Mouse (Mus musculus) small intestine, adult 2 months (tissue): ENCODE results near the gene Hfe2. TPM values are rescaled to one million over a fixed set of nuclear protein-coding genes. Genes with fewer than 3 reads are reported as not detected.

Experiments
- H3K27ac ChIP-seq: fragments of 200-500 bp; 2 replicates; pipeline ENCODE4 v1.5.1; 2012; ENCODE audit warnings: low read depth, low read length, control low read depth, inconsistent platforms; ENCODE audit not compliant: insufficient read depth
- H3K27me3 ChIP-seq: fragments of 200-500 bp; 2 replicates; pipeline ENCODE4 v1.6.1; 2012; ENCODE audit warnings: mild to moderate bottlenecking, moderate library complexity, low read length, inconsistent platforms; ENCODE audit not compliant: control insufficient read depth, insufficient read depth
- H3K36me3 ChIP-seq: fragments of 200-500 bp; 2 replicates; pipeline ENCODE4 v1.6.1; 2012; ENCODE audit warnings: mild to moderate bottlenecking, low read length, control low read depth, inconsistent platforms; ENCODE audit not compliant: control insufficient read depth, insufficient read depth
- H3K4me1 ChIP-seq: fragments of 200-500 bp; 2 replicates; pipeline ENCODE4 v1.6.1; 2012; ENCODE audit warnings: low read length, inconsistent platforms, mixed read lengths; ENCODE audit not compliant: control insufficient read depth, insufficient read depth, insufficient read length
- H3K4me3 ChIP-seq: fragments of 200-500 bp; 2 replicates; pipeline ENCODE4 v1.5.1; 2012; ENCODE audit warnings: low read depth, mild to moderate bottlenecking, control low read depth, inconsistent platforms, low read length, moderate library complexity
- CTCF ChIP-seq: fragments of 200-500 bp; IDR thresholded peaks from 2 replicates; pipeline ENCODE4 v1.5.1; 2012; ENCODE audit warnings: low read depth, mild to moderate bottlenecking, control low read depth, inconsistent platforms, low read length, moderate library complexity, mixed read lengths; ENCODE audit not compliant: insufficient replicate concordance, insufficient read length; ENCODE audit errors: extremely low read depth
- POLR2A ChIP-seq: fragments of 200-500 bp; IDR thresholded peaks from 2 replicates; pipeline ENCODE4 v1.6.1; 2012; ENCODE audit warnings: low read depth, mild to moderate bottlenecking, control low read depth, inconsistent platforms, low read length, moderate library complexity
- WGBS: fragments of 180-500 bp; shearing (Covaris S2); methylation state at CpG from one replicate; pipeline ENCODE4 v1.1.7; 2018; 5-methylcytosine and 5-hydroxymethylcytosine counted together
- polyA plus RNA-seq: library from polyadenylated mRNA; depleted of rRNA; stranded (reverse); fragments of >200 nt; gene quantifications from 2 replicates; pipeline ENCODE4 v1.2.3, GENCODE M21; 2012

The Hfe2 gene
- polyA plus RNA-seq, 1 experiment = not detected

DNA sequence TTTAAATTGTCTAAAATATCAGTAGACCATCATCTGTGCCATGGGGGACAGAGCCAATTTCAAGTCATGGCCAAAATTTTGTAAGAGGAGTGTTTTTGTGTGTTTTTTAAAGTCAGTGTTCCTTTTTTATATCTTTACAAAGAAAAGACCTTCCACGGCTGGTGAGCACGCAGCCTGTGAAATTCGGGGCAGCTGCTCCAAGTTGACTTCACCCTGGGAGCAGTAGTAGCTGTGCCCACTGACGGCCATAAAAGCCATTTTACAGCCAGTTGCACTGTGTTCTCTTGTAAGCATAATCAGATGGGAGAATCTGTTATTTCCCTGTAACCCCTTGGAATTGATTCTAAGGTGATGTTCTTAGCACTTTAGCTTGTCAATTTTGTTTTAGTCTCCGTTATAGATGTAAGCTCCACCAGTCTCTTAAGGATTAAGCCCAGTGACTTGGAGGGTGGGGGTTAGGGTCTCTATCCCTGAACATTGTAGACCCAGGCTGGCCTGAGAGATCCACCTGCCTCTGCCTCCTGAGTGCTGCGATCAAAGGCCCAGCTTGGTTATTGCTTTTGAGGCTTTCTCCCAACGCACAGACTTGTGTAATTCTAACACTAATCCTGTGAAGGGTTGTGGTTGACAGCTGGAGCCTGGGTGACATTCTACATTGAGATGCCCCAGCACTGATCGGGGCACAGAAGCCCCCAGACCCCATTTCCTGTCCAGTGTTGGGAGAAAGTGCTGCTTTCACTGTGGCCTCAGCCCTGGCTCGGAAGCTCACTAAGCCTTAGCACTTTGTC is 36.1 kb downstream of the Hfe2 start:
- TF ChIP-seq CTCF (peak; percentile 24; the same call in 1 of the 2 replicates), POLR2A (peak; percentile 28; the same call in 1 of the 2 replicates)
- Histone ChIP-seq H3K4me3 (peak overlapping the region; percentile 81), H3K27me3 (no peaks in the 10 kb centered on the region), H3K27ac (peak overlapping the region; percentile 75), H3K36me3 (peaks cover 32% of the 10 kb centered on the region), H3K4me1 (peaks cover 12% of the 10 kb centered on the region; the same call in 1 of the 2 replicates)
- 4% methylated on average over 9 of the region's 9 CpGs for WGBS

DNA sequence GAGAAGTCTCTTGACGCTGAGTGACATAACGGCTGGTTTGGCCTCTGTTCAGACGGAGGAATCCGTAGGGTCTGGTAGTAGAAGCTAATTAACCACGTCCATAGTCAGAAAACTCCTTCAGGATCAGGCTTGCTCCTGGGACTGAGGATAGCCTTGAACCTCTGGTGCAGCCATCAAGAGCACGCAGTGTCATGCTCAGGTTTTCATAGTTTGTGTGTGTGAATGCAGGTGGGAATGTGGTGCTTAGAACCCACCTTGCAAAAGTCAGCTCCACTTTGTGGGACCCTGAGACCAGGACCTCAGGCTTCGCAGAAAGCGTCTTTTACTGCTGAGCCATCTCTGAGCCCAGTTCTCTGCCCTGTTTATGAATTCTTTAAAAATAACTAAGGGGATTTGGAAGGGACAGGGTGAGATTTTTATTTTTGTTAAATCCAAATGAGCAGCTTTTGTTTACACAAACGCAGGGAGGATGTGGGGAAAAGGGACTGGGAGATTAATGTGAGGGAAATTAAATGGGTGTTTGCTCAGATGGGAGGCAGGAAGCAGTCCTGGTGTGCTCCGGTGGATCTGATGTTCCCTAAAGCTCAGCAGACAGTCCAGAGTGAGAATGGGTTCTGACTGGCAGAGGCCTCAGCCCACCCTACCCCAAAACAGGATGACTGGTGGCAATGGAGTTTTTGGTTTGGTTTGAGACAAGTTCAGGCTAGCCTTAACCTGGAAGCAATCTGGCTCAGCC is 37.1 kb downstream of the Hfe2 start:
- H3K27me3 ChIP-seq = no peaks in the 10 kb centered on the region
- H3K27ac ChIP-seq = peak overlapping the region; percentile 51
- WGBS = 17% methylated on average over 10 of the region's 10 CpGs
- peaks cover 19% of the 10 kb centered on the region; the same call in 1 of the 2 replicates for H3K4me1 ChIP-seq
- H3K4me3 ChIP-seq = peak overlapping the region; percentile 31
- H3K36me3 ChIP-seq = peaks cover 32% of the 10 kb centered on the region
- TF ChIP-seq POLR2A (no peak), CTCF (no peak)

DNA sequence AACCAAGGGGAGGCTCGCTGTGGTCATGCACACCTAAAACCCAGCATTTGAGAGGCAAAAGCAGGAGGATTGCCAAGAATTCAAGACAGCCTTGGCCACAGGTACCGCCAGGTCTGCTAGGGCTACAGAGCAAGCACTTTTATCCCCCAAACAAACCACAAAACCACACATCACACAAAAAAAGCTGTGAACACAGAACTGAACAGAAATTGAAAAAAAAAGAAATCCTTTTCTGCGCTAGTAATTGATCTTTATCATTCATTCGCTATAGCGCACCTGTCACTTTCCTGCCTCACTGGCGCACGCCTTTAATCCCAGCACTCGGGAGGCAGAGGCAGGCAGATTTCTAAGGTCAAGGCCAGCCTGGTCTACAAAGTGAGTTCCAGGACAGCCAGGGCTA is 38.3 kb downstream of the Hfe2 start:
- peaks cover 23% of the 10 kb centered on the region; the same call in 1 of the 2 replicates for H3K4me1 ChIP-seq
- WGBS = 47% methylated on average over 8 of the region's 8 CpGs

DNA sequence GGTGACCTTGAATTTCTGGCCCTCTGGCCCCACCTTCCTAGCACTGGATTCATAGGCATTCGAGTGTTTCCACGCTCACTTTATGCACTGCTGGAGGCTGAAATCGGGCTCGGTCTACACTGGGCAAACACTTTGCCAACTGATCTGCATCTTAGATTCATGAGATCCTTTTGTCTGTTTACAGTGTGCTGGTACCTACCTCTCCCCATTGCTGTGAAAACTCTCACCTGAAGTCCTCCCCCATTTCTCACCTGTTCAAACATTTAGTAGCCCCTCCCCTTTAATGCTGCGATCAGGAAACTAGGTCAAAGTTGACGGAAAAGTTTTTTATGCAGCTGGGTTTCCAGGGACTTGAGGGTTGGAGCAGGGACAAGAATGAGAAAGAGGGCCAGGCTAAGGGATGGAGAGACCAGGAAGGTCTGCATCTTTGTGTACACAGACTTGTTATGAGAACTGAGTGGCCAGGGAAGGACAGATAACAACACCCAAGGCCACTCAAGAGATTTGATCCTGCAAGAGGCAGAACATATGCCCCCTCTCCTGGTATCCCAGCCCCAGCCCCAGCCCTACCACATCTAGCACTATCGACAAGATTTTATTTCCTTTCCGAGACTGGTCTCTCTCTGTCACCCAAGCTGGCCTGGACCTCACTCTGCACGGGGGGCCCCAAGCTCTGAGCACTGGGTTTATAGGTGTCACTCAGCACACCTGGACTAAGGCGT is 39.1 kb downstream of the Hfe2 start:
- Histone ChIP-seq H3K27ac (peak overlapping the region; percentile 77), H3K36me3 (peaks cover 27% of the 10 kb centered on the region), H3K4me1 (peaks cover 23% of the 10 kb centered on the region; the same call in 1 of the 2 replicates), H3K4me3 (no peak overlapping the region), H3K27me3 (no peaks in the 10 kb centered on the region)
- no peak for TF ChIP-seq CTCF
- TF ChIP-seq POLR2A = no peak
- 4% methylated on average over 10 of the region's 10 CpGs for WGBS

More for the DNA sequence above, 38.3 kb downstream of the Hfe2 start:
- H3K27me3 ChIP-seq = no peaks in the 10 kb centered on the region
- TF ChIP-seq POLR2A (no peak), CTCF (no peak)
- H3K27ac ChIP-seq = peak overlapping the region; percentile 36
- H3K4me3 ChIP-seq = no peak overlapping the region
- H3K36me3 ChIP-seq = peaks cover 32% of the 10 kb centered on the region

DNA sequence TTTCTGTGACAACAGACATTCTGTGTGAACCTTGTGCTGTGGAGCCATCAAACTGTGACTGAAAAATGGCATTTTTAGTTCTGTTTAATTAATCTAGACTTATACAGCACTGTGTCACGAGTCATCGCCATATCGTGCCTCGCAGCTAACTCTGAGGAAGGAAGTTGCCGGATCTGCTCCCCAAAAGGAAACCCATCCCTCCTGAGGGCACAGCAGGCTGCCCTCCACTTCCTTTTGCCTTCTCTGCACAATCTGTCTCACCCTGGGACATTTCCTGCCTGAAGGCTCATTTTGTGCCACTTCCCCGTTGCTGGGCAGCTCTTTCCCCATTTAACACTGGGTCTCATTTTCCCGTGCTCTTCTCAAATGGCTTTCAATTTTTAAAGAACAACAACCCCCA is 39.7 kb downstream of the Hfe2 start:
- no peak for TF ChIP-seq CTCF
- TF ChIP-seq POLR2A = no peak
- Histone ChIP-seq H3K27me3 (no peaks in the 10 kb centered on the region), H3K36me3 (peaks cover 22% of the 10 kb centered on the region), H3K4me1 (peaks cover 23% of the 10 kb centered on the region; the same call in 1 of the 2 replicates), H3K27ac (peak overlapping the region; percentile 77), H3K4me3 (no peak overlapping the region)
- 5% methylated on average over 7 of the region's 7 CpGs for WGBS

DNA sequence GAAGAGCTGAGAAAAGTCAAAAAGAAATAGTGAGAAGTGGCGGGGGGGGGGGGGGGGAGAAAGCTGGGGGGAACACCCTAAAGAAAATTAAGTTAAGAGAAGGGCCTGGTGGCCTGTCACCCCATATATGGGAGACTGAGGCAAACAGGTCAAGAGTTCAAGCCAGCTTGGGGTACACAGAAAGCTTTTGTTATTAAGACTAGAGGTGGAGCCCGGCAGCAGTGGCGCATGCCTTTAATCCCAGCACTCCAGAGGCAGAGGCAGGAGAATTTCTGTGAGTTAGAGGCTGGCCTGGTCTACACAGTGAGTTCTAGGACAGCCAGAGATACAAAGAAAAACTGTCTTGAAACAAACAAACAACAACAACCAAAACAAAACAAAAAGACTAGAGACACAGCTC is 40.1 kb downstream of the Hfe2 start:
- H3K27ac ChIP-seq = no peak overlapping the region
- TF ChIP-seq POLR2A (no peak), CTCF (no peak)
- no peak overlapping the region for H3K4me3 ChIP-seq
- peaks cover 23% of the 10 kb centered on the region; the same call in 1 of the 2 replicates for H3K4me1 ChIP-seq
- peaks cover 18% of the 10 kb centered on the region for H3K36me3 ChIP-seq
- WGBS = 72% methylated on average over 3 of the region's 3 CpGs
- no peaks in the 10 kb centered on the region for H3K27me3 ChIP-seq
